Mouse (Mus musculus) ES-Bruce4 (cell line): ENCODE results near the gene Zfp3.

Source experiments
- CTCF ChIP-seq: IDR thresholded peaks from one replicate; pipeline ENCODE4 v1.8.1; 2011; ENCODE audit warnings: low read depth, low read length
- POLR2A ChIP-seq: IDR thresholded peaks from one replicate; pipeline ENCODE4 v1.8.1; 2011; ENCODE audit warnings: low read length; ENCODE audit not compliant: insufficient read depth

DNA sequence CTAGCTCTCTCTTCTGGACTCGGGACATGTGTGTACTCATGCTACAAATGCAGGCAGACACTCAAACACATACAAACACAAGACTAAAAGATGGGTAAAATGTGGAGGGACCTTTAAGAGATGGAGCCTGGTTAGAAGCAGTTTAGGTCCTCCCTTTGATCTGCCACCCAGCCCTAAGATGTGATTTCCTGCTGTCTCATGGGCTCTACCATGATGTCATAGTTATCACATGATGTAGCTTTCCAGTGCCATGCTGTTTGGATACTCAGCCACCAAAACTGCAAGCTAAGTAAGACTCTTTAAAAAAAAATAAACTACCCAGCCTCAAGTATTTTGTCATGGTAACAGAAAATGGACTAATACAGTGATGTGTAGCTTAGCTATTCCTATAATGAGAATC, 28.4 kb downstream of the Zfp3 start:
- TF ChIP-seq CTCF (no peak), POLR2A (no peak)
